Mouse (Mus musculus) ES-E14 (cell line): ENCODE results near the gene Gm21721.
"Not testable (repeated sequence)": the region's sequence is repeated elsewhere in the genome, so short reads cannot be mapped to it uniquely, and the experiment has no call there.

Experiments
- ZC3H11A ChIP-seq: IDR thresholded peaks from 2 replicates; pipeline ENCODE4 v1.6.1; 2012; ENCODE audit warnings: low read depth, mild to moderate bottlenecking, inconsistent platforms, low read length, borderline replicate concordance
- ZNF384 ChIP-seq: IDR thresholded peaks from 2 replicates; pipeline ENCODE4 v1.6.1; 2012; ENCODE audit warnings: low read depth, low read length, inconsistent platforms

- TF ChIP-seq ZC3H11A, ZNF384: not testable (repeated sequence)
These were observed at the start of gene Gm21721 for GRCm38 (mm10) chrY:9202090-9202489.
